Mouse (Mus musculus): ENCODE results near the gene Cfl2.

DNA sequence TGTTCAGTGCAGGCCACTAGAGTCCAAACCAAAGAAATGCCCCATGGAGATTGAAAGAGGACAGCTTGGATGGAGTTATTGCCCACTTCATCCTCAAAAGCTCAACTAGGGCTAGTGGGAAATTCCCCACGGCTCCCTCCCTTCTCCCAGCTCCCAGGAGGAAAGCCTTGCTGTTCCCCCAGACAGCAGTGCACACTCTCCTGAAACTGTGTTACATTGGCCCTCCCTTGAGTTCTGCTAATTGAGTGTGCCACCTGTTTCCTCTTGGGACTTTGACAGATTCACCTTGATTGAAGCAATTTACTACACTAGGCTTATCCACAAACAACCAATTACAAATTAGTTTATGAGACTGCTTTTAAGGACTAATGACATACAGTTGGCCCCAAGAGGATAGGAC lies 34.6 kb downstream of the Cfl2 start:
- TF ChIP-seq CTCF (IDR thresholded peaks at IDR 0.05) (no peak), EP300 (IDR thresholded peaks at IDR 0.05) (no peak)
